Mouse (Mus musculus) ES-Bruce4 (cell line): ENCODE results near the gene Ets2.

Source experiments
- CTCF ChIP-seq: IDR thresholded peaks from one replicate; pipeline ENCODE4 v1.8.1; 2011; ENCODE audit warnings: low read depth, low read length
- EP300 ChIP-seq: IDR thresholded peaks from 2 replicates; pipeline ENCODE4 v1.6.1; 2011; ENCODE audit warnings: low read depth, low read length; ENCODE audit not compliant: insufficient read depth

- TF ChIP-seq EP300 (no peak), CTCF (no peak)
These were observed 34.2 kb downstream of the Ets2 start for GRCm38 (mm10) chr16:95736059-95736458.
